Mouse (Mus musculus): Measurements from ENCODE around the gene Lrp11.

Gene Lrp11

DNA sequence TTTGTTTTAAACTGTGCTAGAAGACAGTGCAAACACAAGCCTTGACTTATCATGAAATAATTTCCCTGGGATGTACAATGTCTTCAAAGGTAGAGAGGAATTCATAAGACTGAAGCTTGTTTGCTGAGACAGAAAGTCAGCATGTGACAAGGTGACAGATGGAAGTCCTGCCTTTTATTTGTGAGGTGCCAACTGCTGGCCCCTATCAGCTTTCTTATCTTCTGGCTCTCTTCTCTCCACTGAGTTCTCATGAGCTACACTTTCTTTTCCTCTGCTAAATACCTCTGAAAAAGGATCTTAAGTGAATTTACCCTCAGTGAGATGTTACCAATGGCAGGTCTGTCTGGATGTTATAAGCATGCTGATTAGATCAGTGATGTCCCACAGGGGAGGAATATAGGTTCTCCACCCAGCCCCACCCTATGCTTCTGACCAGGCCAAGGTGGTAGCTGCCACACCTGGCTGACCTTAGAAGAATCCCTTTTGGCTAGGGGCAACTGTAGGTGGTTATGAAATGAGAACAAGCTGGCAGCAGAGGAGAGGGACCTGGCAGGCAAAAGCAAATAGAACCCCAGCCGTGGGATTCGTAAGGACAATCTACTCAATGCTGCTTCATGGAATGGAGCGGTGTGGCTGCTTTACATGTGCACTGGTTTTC, 34.4 kb downstream of the Lrp11 start:
- DNase-seq (ENCODE audit: low read depth): no peak

DNA sequence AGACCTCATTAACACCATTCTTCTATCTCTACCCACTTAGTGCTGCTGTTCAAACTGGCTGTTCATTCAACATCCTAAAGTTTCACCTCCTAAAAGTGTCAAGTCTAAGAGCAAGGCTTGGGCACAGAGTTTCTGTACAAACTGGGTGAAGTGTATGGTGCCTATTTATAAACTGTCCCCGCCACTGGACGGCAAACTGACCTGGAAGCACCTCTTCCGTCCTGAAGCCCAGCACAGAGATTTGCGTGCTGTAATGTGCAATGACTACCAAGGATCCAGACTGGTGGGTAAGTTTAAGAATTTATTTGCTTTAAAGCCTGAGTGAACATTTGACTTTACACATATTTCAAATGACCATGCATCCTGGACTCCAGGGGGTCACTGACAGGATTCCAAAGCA, 39.5 kb downstream of the Lrp11 start:
- DNase-seq (ENCODE audit: low read depth): no peak

DNA sequence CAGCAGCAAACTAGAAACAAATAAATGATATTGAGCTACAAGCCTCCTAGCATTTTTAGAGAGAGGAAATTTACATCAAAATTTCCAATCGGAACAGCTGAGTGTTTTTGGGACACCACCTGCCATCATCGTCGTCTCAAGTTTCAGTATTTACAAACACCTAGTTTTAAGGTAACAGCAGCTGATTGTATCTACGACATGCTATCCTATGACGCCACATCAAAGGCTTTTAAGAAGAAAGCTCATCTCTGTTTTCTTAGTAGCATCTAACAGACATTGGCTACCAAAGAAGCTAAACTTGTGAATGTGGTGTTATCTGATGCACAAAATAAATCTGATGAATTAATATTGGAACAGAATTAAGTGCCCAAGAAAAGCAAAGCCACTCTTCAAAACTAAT, 40.7 kb downstream of the Lrp11 start:
- DNase-seq (ENCODE audit: low read depth): no peak

DNA sequence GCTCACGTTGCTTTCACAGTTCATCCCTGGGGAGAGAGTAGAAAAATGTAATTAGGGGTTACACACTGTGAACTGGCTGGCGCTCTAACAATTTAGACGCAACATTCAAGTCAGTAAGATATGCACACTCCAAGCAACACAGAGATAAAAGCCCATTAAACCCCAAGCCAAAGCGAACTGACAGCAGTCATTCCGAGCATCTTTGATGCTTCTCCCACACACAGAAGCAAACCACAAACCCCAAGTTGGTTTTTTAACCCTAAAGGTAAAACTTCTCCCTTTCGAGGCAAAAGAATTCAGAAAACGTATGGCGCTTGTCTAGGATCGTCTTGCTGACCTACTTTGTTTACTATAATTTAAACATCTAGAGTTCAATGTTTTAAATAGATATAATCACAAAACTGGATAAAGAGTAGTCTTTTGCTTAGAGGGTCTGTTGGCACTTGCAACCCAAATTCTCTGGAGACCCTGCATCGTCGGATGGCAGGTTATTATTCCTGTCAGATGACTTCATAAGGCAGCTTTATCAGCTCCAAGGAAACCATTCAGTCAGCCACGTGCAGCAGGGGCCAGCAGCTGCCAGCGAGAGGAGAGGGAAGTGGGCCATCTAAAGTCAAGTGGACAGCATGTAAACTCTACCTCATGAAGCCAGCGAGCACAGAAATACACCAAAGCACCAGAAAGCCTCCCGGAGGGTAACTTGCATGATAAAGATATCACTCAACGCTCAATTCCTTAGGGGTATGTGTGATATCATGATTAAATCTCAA, 41.5 kb downstream of the Lrp11 start:
- no peak for DNase-seq (ENCODE audit: low read depth)

DNA sequence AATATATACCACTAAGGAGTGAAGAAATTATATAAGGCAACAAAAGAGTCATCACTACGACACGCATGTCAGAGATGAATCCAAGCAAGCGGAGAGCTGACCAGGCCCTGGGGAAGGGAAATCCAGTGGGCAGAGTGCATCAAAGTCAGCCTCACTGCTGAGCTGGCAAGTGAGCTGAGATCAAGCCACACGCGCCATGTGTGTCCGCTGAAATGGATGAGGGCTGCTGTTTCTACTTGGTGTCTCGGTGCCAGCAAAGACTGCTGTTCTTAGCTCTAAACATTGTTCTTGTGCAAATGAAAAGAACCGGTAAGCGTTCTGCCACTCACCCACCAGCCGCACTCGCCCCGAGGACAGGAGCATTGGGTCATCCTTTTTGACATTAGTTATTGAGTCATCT, 50.8 kb downstream of the Lrp11 start:
- no peak for DNase-seq (ENCODE audit: low read depth)

DNA sequence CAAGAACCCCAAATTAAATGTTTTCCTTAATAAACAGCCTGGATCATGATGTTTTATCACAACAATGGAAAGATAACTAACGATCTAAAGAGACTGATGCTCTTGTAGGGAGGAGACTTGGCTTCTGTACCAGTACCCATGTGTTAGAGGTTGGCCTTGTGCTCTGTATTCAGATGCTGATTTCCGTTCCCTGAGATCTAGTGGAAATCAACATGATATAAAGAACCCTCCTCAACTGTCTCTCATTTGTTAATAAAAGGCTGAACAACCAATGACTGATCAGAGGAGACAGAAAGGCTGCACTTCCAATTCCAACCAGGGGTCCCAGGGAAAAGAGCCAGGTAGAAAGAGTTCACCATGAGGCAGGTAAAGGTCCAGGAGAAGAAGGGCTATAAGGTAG, 56.3 kb downstream of the Lrp11 start:
- no peak for DNase-seq (ENCODE audit: low read depth)

DNA sequence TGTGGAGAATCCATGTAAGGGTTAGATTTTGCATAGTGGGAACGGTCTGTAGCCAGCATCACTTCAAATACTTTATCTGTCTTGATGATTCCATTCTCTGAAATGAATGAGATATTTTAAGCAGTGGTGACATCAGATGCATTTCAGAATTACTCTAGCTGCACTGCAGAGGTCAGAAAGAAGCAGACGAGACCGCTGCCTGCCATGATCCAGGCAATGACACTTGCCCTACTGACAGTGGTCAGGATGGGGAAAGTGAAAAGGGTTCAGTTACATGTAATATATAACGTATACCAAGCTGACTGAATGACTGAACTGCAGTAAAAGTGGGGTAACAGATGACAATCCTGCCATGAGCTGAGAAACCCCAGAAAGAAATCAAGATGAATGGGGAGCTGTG, 59.5 kb downstream of the Lrp11 start:
- DNase-seq (ENCODE audit: low read depth): no peak

DNA sequence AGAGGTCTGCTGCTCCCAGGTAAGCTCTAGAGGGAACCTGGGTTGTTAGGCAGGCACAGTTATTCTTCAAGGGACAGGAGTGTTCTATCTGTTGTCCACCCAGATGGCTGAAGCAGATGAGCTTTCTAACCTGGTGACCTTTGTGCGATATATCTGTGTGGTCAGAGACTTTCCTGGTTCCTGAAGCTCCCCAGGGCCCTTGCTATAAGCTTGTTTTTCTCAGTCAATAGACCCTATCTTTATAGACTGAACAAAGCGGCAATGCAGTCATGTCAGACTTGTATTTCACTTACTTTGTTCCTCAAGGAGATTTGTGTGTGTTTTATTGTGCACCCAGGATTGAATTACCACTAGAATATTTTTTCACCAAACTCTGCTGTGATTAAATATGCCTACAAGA, 61.5 kb downstream of the Lrp11 start:
- DNase-seq (ENCODE audit: low read depth): no peak

DNA sequence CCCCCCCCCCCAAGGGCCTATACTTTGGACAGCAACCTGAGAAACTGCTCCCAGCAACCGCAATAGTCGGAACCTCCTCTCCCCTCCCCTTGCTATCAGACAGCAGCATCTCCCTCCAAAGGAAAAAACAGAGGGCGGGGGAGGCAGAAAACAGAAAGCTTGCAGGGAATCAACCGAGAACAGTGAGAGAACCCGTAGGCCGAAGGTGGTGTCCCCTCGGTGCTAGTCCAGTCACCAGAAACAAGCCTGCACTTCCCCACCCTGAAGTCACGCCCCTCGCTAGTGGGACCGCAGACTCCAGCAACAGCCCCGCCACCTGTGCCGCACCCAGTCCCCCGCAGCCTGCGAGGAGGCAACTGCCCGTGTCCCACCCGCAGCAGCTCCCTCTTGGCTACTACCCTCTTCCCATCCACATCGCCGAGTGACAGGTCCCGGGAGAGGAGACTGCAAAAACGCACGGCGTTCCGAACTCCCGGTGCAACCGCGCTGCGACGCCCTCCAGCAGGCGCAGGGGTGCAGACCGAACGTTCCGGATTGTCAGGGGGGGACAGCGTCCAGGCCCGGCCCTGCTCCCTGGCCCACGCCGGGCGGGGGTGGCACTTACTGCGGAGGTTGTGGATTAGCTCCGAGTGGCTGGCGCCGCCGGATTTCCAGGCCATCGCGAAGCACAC, 73.0 kb downstream of the Lrp11 start:
- DNase-seq (ENCODE audit: low read depth): peak; percentile 90

DNA sequence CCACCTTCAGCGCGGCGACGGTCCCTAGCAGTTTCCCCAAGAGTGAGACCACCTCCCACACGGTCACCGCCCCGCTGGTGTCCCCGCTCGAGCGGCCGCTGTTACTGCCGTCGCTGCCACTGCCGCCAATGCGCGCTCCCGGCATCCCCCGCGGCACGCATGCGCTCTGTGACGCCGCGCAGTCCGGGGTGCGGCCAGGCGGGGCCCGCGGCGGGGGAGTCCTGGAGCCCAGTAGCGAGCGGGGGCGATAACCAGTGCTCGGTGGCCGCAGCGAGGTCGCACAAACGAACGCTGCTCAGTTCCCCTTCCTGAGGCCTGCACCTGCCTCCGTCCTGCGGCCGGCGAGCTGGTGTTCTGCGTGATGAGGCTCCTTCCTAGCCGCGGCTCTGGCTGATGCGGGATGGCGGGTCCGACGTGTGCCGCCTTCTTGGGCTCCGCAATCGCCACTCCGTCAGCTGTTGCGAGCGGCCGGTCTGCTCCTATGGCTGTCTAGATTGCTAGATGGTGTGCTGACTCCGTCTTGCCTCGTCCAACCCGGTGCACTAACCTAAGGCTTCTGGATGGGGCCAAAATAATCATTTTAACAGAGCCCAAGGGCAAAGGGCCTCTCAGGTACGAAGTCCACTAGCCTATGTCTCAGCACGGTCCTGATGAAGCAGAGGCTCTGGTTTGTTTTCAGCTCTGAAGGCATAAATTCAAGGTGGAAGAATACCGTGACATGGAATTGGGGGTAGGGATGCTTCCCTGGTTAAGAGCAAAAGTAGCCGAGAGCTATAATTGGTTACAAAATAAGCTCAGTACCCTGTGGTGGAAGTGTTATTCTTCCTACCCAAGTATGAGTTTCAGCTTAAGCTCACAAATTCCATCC, 73.8 kb downstream of the Lrp11 start:
- peak; percentile 85 for DNase-seq (ENCODE audit: low read depth)

DNA sequence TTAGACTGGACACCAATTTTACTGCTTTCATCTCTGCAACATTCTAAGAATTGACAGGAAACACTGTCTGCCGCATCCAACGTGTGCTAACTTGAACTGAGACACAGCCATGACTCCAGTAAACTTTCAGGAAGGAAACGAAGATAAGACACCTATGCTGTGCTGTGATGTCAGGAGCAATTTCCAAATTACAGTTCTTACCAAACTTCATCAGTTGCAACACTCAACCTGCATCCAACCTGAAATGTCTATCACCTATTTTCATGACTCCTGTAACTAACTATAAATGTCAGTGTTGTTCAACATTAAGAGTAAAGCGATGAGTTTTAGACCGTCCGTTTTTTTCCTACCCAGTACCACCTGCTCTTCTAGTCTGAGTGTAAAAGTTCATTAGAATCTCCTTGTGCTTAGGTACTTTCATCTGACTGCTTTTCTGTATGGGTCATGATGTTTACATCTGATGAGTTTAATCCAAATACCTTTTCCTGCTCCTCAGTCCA, 74.5 kb downstream of the Lrp11 start:
- DNase-seq (ENCODE audit: low read depth): peak; percentile 54

DNA sequence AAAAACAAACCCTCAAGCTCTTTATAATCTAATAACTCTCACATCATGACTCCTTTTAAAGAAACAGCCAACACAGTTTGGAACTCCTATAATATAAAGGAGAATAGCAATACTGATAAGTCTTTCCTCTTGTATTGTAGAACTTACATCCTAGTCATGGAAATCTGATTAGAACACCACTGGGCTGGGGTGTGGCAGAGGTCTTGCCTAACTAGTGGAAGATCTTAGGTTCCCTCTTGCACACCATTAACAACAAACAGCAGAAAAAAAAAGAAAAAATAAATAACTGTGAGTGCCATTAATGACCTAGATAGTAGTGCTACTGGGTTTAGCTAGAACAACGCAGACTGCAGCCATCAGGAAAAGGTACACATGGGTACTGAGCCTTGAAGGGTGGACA, 75.3 kb downstream of the Lrp11 start:
- peak; percentile 33 for DNase-seq (ENCODE audit: low read depth)

DNA sequence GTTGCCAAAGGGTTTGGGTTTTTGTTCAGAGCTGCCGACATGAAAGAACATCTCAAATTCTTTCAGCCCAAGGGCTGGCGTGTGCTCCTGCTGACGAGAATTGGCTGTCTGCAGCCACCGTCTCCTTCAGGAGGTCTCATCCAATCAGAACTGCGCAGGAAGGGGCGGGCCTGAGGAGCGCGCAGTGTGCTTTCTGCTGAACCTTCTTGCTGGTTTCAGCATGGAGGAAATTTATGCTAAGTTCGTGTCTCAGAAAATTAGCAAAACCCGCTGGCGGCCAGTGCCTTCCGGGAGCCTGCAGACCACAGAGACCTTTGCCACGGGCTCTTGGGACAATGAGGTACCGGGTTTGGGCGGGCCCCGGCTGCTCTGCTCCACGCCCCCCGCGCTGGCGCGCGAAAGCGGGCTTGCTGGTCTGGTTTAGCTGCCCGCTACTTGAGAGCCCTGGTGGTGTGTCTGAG, 77.8 kb downstream of the Lrp11 start, which contains the start of gene Nup43:
TSS of gene Nup43 (plus strand) at position 162 of the 461 bp plus-strand sequence.
- DNase-seq (ENCODE audit: low read depth): peak; percentile 92

DNA sequence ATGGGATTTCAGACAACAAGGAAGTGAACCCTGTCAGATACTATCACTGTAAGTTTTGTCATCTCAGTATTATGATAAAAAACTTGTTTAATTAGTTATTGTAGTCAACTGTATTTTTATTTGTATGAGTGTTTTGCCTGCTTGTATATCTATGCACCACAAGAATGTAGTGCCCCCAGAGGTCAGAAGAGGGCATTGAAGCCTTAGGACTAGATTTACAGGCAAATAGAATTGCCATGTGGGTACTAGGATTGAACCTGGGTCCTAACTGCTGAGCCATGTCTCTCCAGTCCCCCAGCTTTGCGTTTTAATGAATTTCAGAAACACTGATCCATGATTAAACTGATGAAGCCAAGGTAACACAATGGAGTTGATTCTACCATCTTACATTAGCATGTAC, 84.1 kb downstream of the Lrp11 start:
- peak; percentile 78 for DNase-seq (ENCODE audit: low read depth)

Data from 416B (cell line).